Mouse (Mus musculus): ENCODE results near the gene Mindy4. TPM values are rescaled to one million over a fixed set of nuclear protein-coding genes. Genes with fewer than 3 reads are reported as not detected.

The Mindy4 gene
- total and polyA plus RNA-seq, 3 experiments: 0.23 to 1.6 TPM; not detected in 1

DNA sequence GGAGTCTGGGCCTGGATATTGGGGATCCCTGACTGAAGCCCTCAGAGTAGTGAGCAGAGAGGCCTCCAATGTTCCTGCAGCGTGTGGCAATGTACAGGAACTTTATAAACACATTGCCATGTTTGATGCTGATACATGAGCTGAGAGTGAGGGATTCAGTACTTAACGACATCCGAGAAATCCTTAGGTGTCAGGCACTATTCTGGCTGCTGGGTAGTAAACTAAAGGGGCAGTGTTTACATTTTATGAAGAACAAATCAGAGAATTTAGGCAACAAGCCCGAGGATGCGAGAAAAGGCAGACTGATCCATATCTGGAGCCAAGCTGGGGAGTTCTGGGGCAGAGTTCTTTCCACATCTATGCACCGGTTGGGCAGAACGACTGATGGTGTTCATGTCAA lies 152.4 kb downstream of the Mindy4 start:
- TF ChIP-seq TCF12 (IDR thresholded peaks at IDR 0.05; ENCODE audit: low read depth, low read length): no peak
- no peak for TF ChIP-seq ETS1 (IDR thresholded peaks at IDR 0.05; ENCODE audit: low read depth, low read length)
- no peak for TF ChIP-seq MEF2A (IDR thresholded peaks at IDR 0.05; ENCODE audit: extremely low read depth, insufficient replicate concordance, low read depth, low read length, poor library complexity, severe bottlenecking)
- TF ChIP-seq MAFK (IDR thresholded peaks at IDR 0.05; ENCODE audit: borderline replicate concordance, low read depth, low read length): no peak
- TF ChIP-seq USF1 (IDR thresholded peaks at IDR 0.05; ENCODE audit: low read depth, low read length): no peak
- no peak for TF ChIP-seq POLR2A (IDR thresholded peaks at IDR 0.05; ENCODE audit: control insufficient read depth in 1 of 2, insufficient read depth in 1 of 2, low read depth in 1 of 2, low read length in 2 of 2, poor library complexity in 1 of 2)
- no peak for TF ChIP-seq MAX (IDR thresholded peaks at IDR 0.05; ENCODE audit: low read length)
- no peak for TF ChIP-seq MXI1 (IDR thresholded peaks at IDR 0.05; ENCODE audit: low read depth, low read length)
- no peak for TF ChIP-seq EP300 (IDR thresholded peaks at IDR 0.05; ENCODE audit: low read depth in 1 of 2, low read length in 2 of 2)
- TF ChIP-seq JUND (IDR thresholded peaks at IDR 0.05; ENCODE audit: low read depth, low read length): no peak
- TF ChIP-seq E2F4 (IDR thresholded peaks at IDR 0.05; ENCODE audit: borderline replicate concordance, low read depth, low read length): no peak
- no peak for TF ChIP-seq RAD21 (IDR thresholded peaks at IDR 0.05; ENCODE audit: low read depth, low read length)
- TF ChIP-seq SIN3A (IDR thresholded peaks at IDR 0.05; ENCODE audit: low read length): no peak
- no peak for TF ChIP-seq BHLHE40 (IDR thresholded peaks at IDR 0.05; ENCODE audit: borderline replicate concordance, low read depth, low read length)
- no peak for TF ChIP-seq CHD2 (IDR thresholded peaks at IDR 0.05; ENCODE audit: low read length)
- no peak for TF ChIP-seq ELF1 (IDR thresholded peaks at IDR 0.05; ENCODE audit: low read depth, low read length)
- no peak for TF ChIP-seq CTCF (IDR thresholded peaks at IDR 0.05 in 2 of 3, conservative IDR thresholded peaks at IDR 0.05 in 1 of 3; ENCODE audit: control insufficient read depth in 1 of 3, insufficient read depth in 1 of 3, low read depth in 2 of 3, low read length in 3 of 3, poor library complexity in 1 of 3, severe bottlenecking in 1 of 3)
- Histone ChIP-seq H3K27ac (ENCODE audit: control insufficient read depth, low read depth, low read length) (no peak overlapping the region), H3K36me3 (ENCODE audit: control insufficient read depth in 1 of 2, insufficient read depth in 2 of 2, low read length in 2 of 2) (peaks cover 0 to 3% of the 10 kb centered on the region in 2 experiments; a peak in 2 of 4 replicates), H3K9ac (ENCODE audit: control insufficient read depth, low read depth, low read length, poor library complexity, severe bottlenecking) (no peak overlapping the region), H3K27me3 (ENCODE audit: control insufficient read depth in 1 of 2, insufficient read depth in 2 of 2, low read length in 2 of 2) (no peaks in the 10 kb centered on the region), H3K4me1 (ENCODE audit: control insufficient read depth in 1 of 2, insufficient read depth in 2 of 2, low read length in 2 of 2) (peaks cover 2 to 13% of the 10 kb centered on the region in 2 experiments), H3K79me2 (ENCODE audit: control insufficient read depth, insufficient read depth, low read length, poor library complexity) (no peaks in the 10 kb centered on the region), H3K4me3 (ENCODE audit: control insufficient read depth in 1 of 2, insufficient read depth in 1 of 2, low read depth in 2 of 2, low read length in 2 of 2) (no peak overlapping the region), H3K9me3 (replicated peaks; ENCODE audit: insufficient read depth, low read length) (no peaks in the 10 kb centered on the region)
- DNase-seq (ENCODE audit: low read depth, low spot score): no peak

DNA sequence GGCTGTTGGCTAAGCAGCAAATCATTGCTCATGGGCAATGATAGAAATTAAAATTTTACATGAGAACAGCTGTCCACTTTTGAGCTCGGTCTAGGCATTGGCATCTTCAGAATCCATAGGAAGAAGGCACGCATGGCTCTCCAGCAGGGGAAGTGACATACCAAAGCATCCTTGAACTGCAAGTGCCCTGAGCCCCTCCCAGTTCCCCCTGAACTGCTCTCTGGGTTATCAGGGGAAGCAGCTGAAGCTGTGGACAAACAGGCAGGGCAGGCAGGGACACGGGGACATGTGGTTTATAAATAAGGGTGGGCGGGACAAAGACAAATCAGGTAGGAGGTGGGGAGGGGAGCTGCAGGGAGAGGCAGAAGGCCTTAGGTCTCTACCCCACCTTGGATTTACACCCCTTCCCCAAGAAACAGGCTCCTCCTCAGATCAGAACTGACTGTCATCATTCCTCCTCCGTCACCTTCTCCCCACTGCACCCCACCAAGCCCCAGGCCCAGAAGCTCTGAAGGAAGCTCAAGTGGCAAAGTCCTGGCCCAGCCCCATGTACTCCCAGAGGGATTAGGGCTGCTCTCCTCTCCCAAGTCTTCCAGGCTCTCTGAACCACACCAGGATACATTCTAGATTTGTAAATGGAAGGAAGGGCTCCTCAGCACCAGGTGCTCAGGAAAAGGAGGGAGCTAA lies 153.0 kb downstream of the Mindy4 start:
- TF ChIP-seq ZNF384 (IDR thresholded peaks at IDR 0.05; ENCODE audit: low read depth, low read length): no peak
- no peak for TF ChIP-seq MAX (IDR thresholded peaks at IDR 0.05; ENCODE audit: low read length)
- TF ChIP-seq RCOR1 (IDR thresholded peaks at IDR 0.05; ENCODE audit: low read depth, low read length): 0 out of 2 replicates have a peak, but pooled peaks have one; percentile 16
- 0 out of 2 replicates have a peak, but pooled peaks have one; percentile 26 for TF ChIP-seq GATA1 (IDR thresholded peaks at IDR 0.05; ENCODE audit: low read depth, low read length)
- TF ChIP-seq MYB (IDR thresholded peaks at IDR 0.05; ENCODE audit: low read depth, low read length): no peak
- TF ChIP-seq TAL1 (IDR thresholded peaks at IDR 0.05; ENCODE audit: low read length): peak; percentile 77
- no peak for TF ChIP-seq UBTF (IDR thresholded peaks at IDR 0.05; ENCODE audit: borderline replicate concordance, insufficient read depth, low read depth, low read length)
- peak; percentile 69 for TF ChIP-seq ETS1 (IDR thresholded peaks at IDR 0.05; ENCODE audit: low read depth, low read length)
- TF ChIP-seq MYC (IDR thresholded peaks at IDR 0.05; ENCODE audit: low read depth, low read length): no peak
- TF ChIP-seq EP300 (IDR thresholded peaks at IDR 0.05; ENCODE audit: low read depth in 1 of 2, low read length in 2 of 2): peak in 1 of 2 experiments; percentile 72; a peak in 2 of 4 replicates
- TF ChIP-seq SIN3A (IDR thresholded peaks at IDR 0.05; ENCODE audit: low read length): 0 out of 2 replicates have a peak, but pooled peaks have one; percentile 28
- TF ChIP-seq TCF12 (IDR thresholded peaks at IDR 0.05; ENCODE audit: low read depth, low read length): peak; percentile 42; the same call in 1 of the 2 replicates
- peak; percentile 68 for DNase-seq (ENCODE audit: low read depth, low spot score)
- H3K4me3 ChIP-seq (ENCODE audit: control insufficient read depth in 1 of 2, insufficient read depth in 1 of 2, low read depth in 2 of 2, low read length in 2 of 2): no peak overlapping the region
- peaks cover 2 to 13% of the 10 kb centered on the region in 2 experiments for H3K4me1 ChIP-seq (ENCODE audit: control insufficient read depth in 1 of 2, insufficient read depth in 2 of 2, low read length in 2 of 2)
- no peaks in the 10 kb centered on the region for H3K79me2 ChIP-seq (ENCODE audit: control insufficient read depth, insufficient read depth, low read length, poor library complexity)
- peaks cover 0 to 3% of the 10 kb centered on the region in 2 experiments; a peak in 2 of 4 replicates for H3K36me3 ChIP-seq (ENCODE audit: control insufficient read depth in 1 of 2, insufficient read depth in 2 of 2, low read length in 2 of 2)
- H3K9me3 ChIP-seq (replicated peaks; ENCODE audit: insufficient read depth, low read length): no peaks in the 10 kb centered on the region
- H3K9ac ChIP-seq (ENCODE audit: control insufficient read depth, low read depth, low read length, poor library complexity, severe bottlenecking): no peak overlapping the region
- no peak overlapping the region for H3K27ac ChIP-seq (ENCODE audit: control insufficient read depth, low read depth, low read length)
- no peaks in the 10 kb centered on the region for H3K27me3 ChIP-seq (ENCODE audit: control insufficient read depth in 1 of 2, insufficient read depth in 2 of 2, low read length in 2 of 2)

All from MEL (cell line).